Mouse (Mus musculus): ENCODE results near the gene Treml2. TPM values are rescaled to one million over a fixed set of nuclear protein-coding genes. Genes with fewer than 3 reads are reported as not detected.

The Treml2 gene
- not detected in 2 replicates for polyA plus RNA-seq (2012; ENCODE audit: insufficient read depth, insufficient read length, low replicate concordance, missing spikeins)

- Histone ChIP-seq H3K4me3 (ENCODE audit: insufficient read depth, low read depth, low read length) (no peak within 1 kb of the TSS; the same call in 1 of the 2 replicates), H3K27ac (ENCODE audit: insufficient read depth, low read depth, low read length) (no peak within 1 kb of the TSS), H3K4me1 (ENCODE audit: control insufficient read depth, insufficient read depth, low read length) (no peaks in the 10 kb centered on the region)
- 44% methylated on average over 3 of the region's 4 CpGs for WGBS
- TF ChIP-seq CTCF (IDR thresholded peaks at IDR 0.05; ENCODE audit: insufficient read depth, low read depth, low read length) (no peak), POLR2A (IDR thresholded peaks at IDR 0.05; ENCODE audit: insufficient read depth, low read depth, low read length) (no peak)
These were observed at the start of gene Treml2 for GRCm38 (mm10) chr17:48299203-48299602. Gene Treml2, plus strand, starts transcription at chr17:48299498.

GRCm38 (mm10) chr17:48249501-48249900, 49.8 kb upstream of the Treml2 start:
- TF ChIP-seq CTCF (IDR thresholded peaks at IDR 0.05; ENCODE audit: insufficient read depth, low read depth, low read length) (no peak), POLR2A (IDR thresholded peaks at IDR 0.05; ENCODE audit: insufficient read depth, low read depth, low read length) (no peak)
- H3K27ac ChIP-seq (ENCODE audit: insufficient read depth, low read depth, low read length) = no peak overlapping the region
- no peaks in the 10 kb centered on the region for H3K4me1 ChIP-seq (ENCODE audit: control insufficient read depth, insufficient read depth, low read length)
- WGBS = 84% methylated on average over 11 of the region's 11 CpGs
- no peak overlapping the region for H3K4me3 ChIP-seq (ENCODE audit: insufficient read depth, low read depth, low read length)

- WGBS = 90% methylated on average over 7 of the region's 7 CpGs
- Histone ChIP-seq H3K4me3 (ENCODE audit: insufficient read depth, low read depth, low read length) (no peak overlapping the region), H3K27ac (ENCODE audit: insufficient read depth, low read depth, low read length) (no peak overlapping the region), H3K4me1 (ENCODE audit: control insufficient read depth, insufficient read depth, low read length) (no peaks in the 10 kb centered on the region)
- TF ChIP-seq CTCF (IDR thresholded peaks at IDR 0.05; ENCODE audit: insufficient read depth, low read depth, low read length) (no peak), POLR2A (IDR thresholded peaks at IDR 0.05; ENCODE audit: insufficient read depth, low read depth, low read length) (no peak)
These were observed 48.7 kb upstream of the Treml2 start for GRCm38 (mm10) chr17:48250631-48251030.

- Histone ChIP-seq H3K4me1 (ENCODE audit: control insufficient read depth, insufficient read depth, low read length) (no peaks in the 10 kb centered on the region), H3K27ac (ENCODE audit: insufficient read depth, low read depth, low read length) (no peak overlapping the region), H3K4me3 (ENCODE audit: insufficient read depth, low read depth, low read length) (no peak overlapping the region)
- TF ChIP-seq CTCF (IDR thresholded peaks at IDR 0.05; ENCODE audit: insufficient read depth, low read depth, low read length) = no peak
- no peak for TF ChIP-seq POLR2A (IDR thresholded peaks at IDR 0.05; ENCODE audit: insufficient read depth, low read depth, low read length)
These were observed 42.7 kb upstream of the Treml2 start for GRCm38 (mm10) chr17:48256575-48256974.

GRCm38 (mm10) chr17:48261868-48262267, 37.4 kb upstream of the Treml2 start:
- TF ChIP-seq CTCF (IDR thresholded peaks at IDR 0.05; ENCODE audit: insufficient read depth, low read depth, low read length) = no peak
- no peak for TF ChIP-seq POLR2A (IDR thresholded peaks at IDR 0.05; ENCODE audit: insufficient read depth, low read depth, low read length)
- Histone ChIP-seq H3K27ac (ENCODE audit: insufficient read depth, low read depth, low read length) (no peak overlapping the region), H3K4me1 (ENCODE audit: control insufficient read depth, insufficient read depth, low read length) (no peaks in the 10 kb centered on the region), H3K4me3 (ENCODE audit: insufficient read depth, low read depth, low read length) (no peak overlapping the region)
- WGBS = 96% methylated on average over 2 of the region's 2 CpGs

GRCm38 (mm10) chr17:48263741-48264362, 35.4 kb upstream of the Treml2 start, which contains the start of gene Treml4:
Gene Treml4, plus strand, starts transcription at chr17:48264295.
- no peak within 1 kb of the TSS for H3K27ac ChIP-seq (ENCODE audit: insufficient read depth, low read depth, low read length)
- no peak within 1 kb of the TSS for H3K4me3 ChIP-seq (ENCODE audit: insufficient read depth, low read depth, low read length)
- TF ChIP-seq CTCF (IDR thresholded peaks at IDR 0.05; ENCODE audit: insufficient read depth, low read depth, low read length) = no peak
- no peak for TF ChIP-seq POLR2A (IDR thresholded peaks at IDR 0.05; ENCODE audit: insufficient read depth, low read depth, low read length)
- no peaks in the 10 kb centered on the region for H3K4me1 ChIP-seq (ENCODE audit: control insufficient read depth, insufficient read depth, low read length)
- 94% methylated on average over 3 of the region's 3 CpGs for WGBS

- Histone ChIP-seq H3K27ac (ENCODE audit: insufficient read depth, low read depth, low read length) (no peak overlapping the region), H3K4me1 (ENCODE audit: control insufficient read depth, insufficient read depth, low read length) (no peaks in the 10 kb centered on the region), H3K4me3 (ENCODE audit: insufficient read depth, low read depth, low read length) (no peak overlapping the region)
- TF ChIP-seq POLR2A (IDR thresholded peaks at IDR 0.05; ENCODE audit: insufficient read depth, low read depth, low read length) (no peak), CTCF (IDR thresholded peaks at IDR 0.05; ENCODE audit: insufficient read depth, low read depth, low read length) (no peak)
- WGBS = 95% methylated on average over 7 of the region's 7 CpGs
These were observed 34.6 kb upstream of the Treml2 start for GRCm38 (mm10) chr17:48264662-48265061.

GRCm38 (mm10) chr17:48266138-48266537, 33.2 kb upstream of the Treml2 start:
- H3K4me1 ChIP-seq (ENCODE audit: control insufficient read depth, insufficient read depth, low read length) = no peaks in the 10 kb centered on the region
- no peak overlapping the region for H3K27ac ChIP-seq (ENCODE audit: insufficient read depth, low read depth, low read length)
- H3K4me3 ChIP-seq (ENCODE audit: insufficient read depth, low read depth, low read length) = no peak overlapping the region
- TF ChIP-seq POLR2A (IDR thresholded peaks at IDR 0.05; ENCODE audit: insufficient read depth, low read depth, low read length) (no peak), CTCF (IDR thresholded peaks at IDR 0.05; ENCODE audit: insufficient read depth, low read depth, low read length) (no peak)
- 28% methylated on average over 2 of the region's 2 CpGs for WGBS

- Histone ChIP-seq H3K4me3 (ENCODE audit: insufficient read depth, low read depth, low read length) (no peak overlapping the region), H3K27ac (ENCODE audit: insufficient read depth, low read depth, low read length) (no peak overlapping the region), H3K4me1 (ENCODE audit: control insufficient read depth, insufficient read depth, low read length) (no peaks in the 10 kb centered on the region)
- TF ChIP-seq CTCF (IDR thresholded peaks at IDR 0.05; ENCODE audit: insufficient read depth, low read depth, low read length) (no peak), POLR2A (IDR thresholded peaks at IDR 0.05; ENCODE audit: insufficient read depth, low read depth, low read length) (no peak)
- 49% methylated on average over 2 of the region's 2 CpGs for WGBS
These were observed 32.5 kb upstream of the Treml2 start for GRCm38 (mm10) chr17:48266610-48267304.
